Mouse (Mus musculus) frontal cortex, adult 2 months (tissue): ENCODE data around the gene Gm10377. TPM values are rescaled to one million over a fixed set of nuclear protein-coding genes. Genes with fewer than 3 reads are reported as not detected.
"Not testable (repeated sequence)": the region's sequence is repeated elsewhere in the genome, so short reads cannot be mapped to it uniquely, and the experiment has no call there.

Experiments
- DNase-seq, 2 experiments: peaks; one replicate each; pipeline ENCODE4 v3.0.0; 2022; ENCODE audit warnings: low spot score in 1 of 2; ENCODE audit errors: extremely low spot score in 1 of 2
- polyA plus RNA-seq: library from polyadenylated mRNA; depleted of rRNA; stranded (reverse); fragments of >200 nt; gene quantifications from 2 replicates; pipeline ENCODE4 v1.2.3, GENCODE M21; 2012; rRNA removed

The Gm10377 gene
- not detected in 2 replicates for polyA plus RNA-seq

GRCm38 (mm10) chr14:42797887-42798286, at the start of gene Gm10377:
TSS of gene Gm10377 (minus strand) at chr14:42797987.
- DNase-seq: not testable (repeated sequence)

GRCm38 (mm10) chr14:42768721-42769120, 29.1 kb downstream of the Gm10377 start, which contains the start of gene Gm3015:
TSS of gene Gm3015 (minus strand) at chr14:42768821.
- not testable (repeated sequence) for DNase-seq

Other genes with a start within 250 kb of the Gm10377 start
- not detected in 2 replicates for gene Gm17124, start 198.1 kb downstream of the Gm10377 start, polyA plus RNA-seq
- not detected in 2 replicates for gene Gm3633, start 156.1 kb downstream of the Gm10377 start, polyA plus RNA-seq
- 0.08 TPM in 1 of 2 replicates, not detected in the other for gene Gm10378, start 142.0 kb downstream of the Gm10377 start, polyA plus RNA-seq
- gene Gm3015, start 29.2 kb downstream of the Gm10377 start, polyA plus RNA-seq: not detected in 2 replicates
- gene Gm21977, start 55.5 kb upstream of the Gm10377 start, polyA plus RNA-seq: not detected in 2 replicates
- not detected in 2 replicates for gene Gm8082, start 195.6 kb upstream of the Gm10377 start, polyA plus RNA-seq
- gene Gm10376, start 217.6 kb upstream of the Gm10377 start, polyA plus RNA-seq: not detected in 2 replicates